Mouse (Mus musculus) bone marrow macrophage, adult 2 months (primary cell): Measurements from ENCODE around the gene Vmn2r41. TPM values are rescaled to one million over a fixed set of nuclear protein-coding genes. Genes with fewer than 3 reads are reported as not detected.
"Not testable (repeated sequence)": the region's sequence is repeated elsewhere in the genome, so short reads cannot be mapped to it uniquely, and the experiment has no call there.

Source experiments
- H3K27ac ChIP-seq: 2 replicates; pipeline ENCODE4 v1.5.1; 2012; ENCODE audit warnings: low read depth, low read length; ENCODE audit not compliant: insufficient read depth
- H3K4me1 ChIP-seq: 2 replicates; pipeline ENCODE4 v1.6.1; 2012; ENCODE audit warnings: low read length; ENCODE audit not compliant: control insufficient read depth, insufficient read depth
- H3K4me3 ChIP-seq: 2 replicates; pipeline ENCODE4 v1.5.1; 2012; ENCODE audit warnings: mild to moderate bottlenecking, low read length, moderate library complexity; ENCODE audit not compliant: insufficient read depth
- polyA plus RNA-seq: library from polyadenylated mRNA; stranded (reverse); fragments of >200 nt; gene quantifications from 2 replicates; pipeline ENCODE4 v1.2.4, GENCODE M21; 2012; ENCODE audit not compliant: missing spikeins, insufficient read depth, insufficient read length

The Vmn2r41 gene
- not detected in 2 replicates for polyA plus RNA-seq

DNA sequence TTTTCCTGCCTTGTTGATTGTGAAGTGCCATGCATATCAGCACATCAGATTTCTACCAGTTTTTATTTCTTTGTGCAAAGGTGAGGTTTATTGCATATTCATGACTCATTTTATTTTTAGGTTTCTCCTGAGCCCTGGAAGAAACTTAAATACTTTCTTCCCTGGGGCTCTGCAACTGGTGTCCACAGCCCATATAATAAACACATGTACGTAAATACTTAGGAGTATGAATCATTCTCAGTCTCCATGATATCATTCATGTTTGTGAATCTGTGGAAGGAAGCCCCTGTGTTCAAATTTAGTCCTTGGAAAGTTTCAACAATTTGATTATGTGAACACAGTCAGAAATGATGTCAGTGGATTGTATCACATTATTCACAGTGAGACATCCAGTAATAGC lies at the start of gene Vmn2r41:
TSS of gene Vmn2r41 (minus strand) at position 101 of the 400 bp plus-strand sequence.
- not testable (repeated sequence) for H3K27ac ChIP-seq, H3K4me1 ChIP-seq, H3K4me3 ChIP-seq

DNA sequence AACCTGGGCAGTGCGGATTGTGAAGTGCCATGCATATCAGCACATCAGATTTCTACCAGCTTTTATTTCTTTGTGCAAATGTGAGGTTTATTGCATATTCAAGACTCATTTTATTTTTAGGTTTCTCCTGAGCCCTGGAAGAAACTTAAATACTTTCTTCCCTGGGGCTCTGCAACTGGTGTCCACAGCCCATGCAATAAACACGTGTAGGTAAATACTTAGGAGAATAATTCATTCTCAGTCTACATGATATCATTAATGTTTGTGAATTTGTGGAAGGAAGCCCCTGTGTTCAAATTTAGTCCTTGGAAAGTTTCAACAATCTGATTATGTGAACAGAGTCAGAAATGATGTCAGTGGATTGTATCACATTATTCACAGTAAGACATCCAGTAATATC lies 38.8 kb upstream of the Vmn2r41 start, which contains the start of gene Vmn2r42:
TSS of gene Vmn2r42 (minus strand) at position 101 of the 400 bp plus-strand sequence.
- not testable (repeated sequence) for H3K27ac ChIP-seq, H3K4me3 ChIP-seq, H3K4me1 ChIP-seq

- not testable (repeated sequence) for H3K4me1 ChIP-seq, H3K27ac ChIP-seq
Measured at GRCm38 (mm10) chr7:8092871-8093270, 68.6 kb downstream of the Vmn2r41 start.

More at GRCm38 (mm10) chr7:8092871-8093270, 68.6 kb downstream of the Vmn2r41 start:
- not testable (repeated sequence) for H3K4me3 ChIP-seq

Other genes with a start within 250 kb of the Vmn2r41 start
- 0.24 TPM in 1 of 2 replicates, not detected in the other for gene Vmn2r42, start 38.7 kb upstream of the Vmn2r41 start, polyA plus RNA-seq
- not detected in 2 replicates for gene Vmn2r43, start 98.9 kb upstream of the Vmn2r41 start, polyA plus RNA-seq
- 0.13 and 0.16 TPM in 2 replicates for gene Vmn2r44, start 221.7 kb upstream of the Vmn2r41 start, polyA plus RNA-seq